Mouse (Mus musculus) C2C12 (cell line): ENCODE measurements at regions not wholly inside any gene's neighbourhood (a gene's known extent, or its start where the extent isn't known, plus 50 kb on each side); places are given as distances from the start of the nearest gene placed in this dataset.

Source experiments
- CTCF ChIP-seq: IDR thresholded peaks from one replicate; pipeline ENCODE4 v1.5.1; 2011; ENCODE audit not compliant: control insufficient read depth, insufficient read depth, insufficient read length
- MAX ChIP-seq: IDR thresholded peaks from one replicate; pipeline ENCODE4 v1.6.1; 2011; ENCODE audit warnings: mild to moderate bottlenecking, control low read depth
- USF1 ChIP-seq: IDR thresholded peaks from one replicate; pipeline ENCODE4 v1.6.1; 2011; ENCODE audit warnings: low read depth, mild to moderate bottlenecking, control low read depth, moderate library complexity

GRCm38 (mm10) chr1:193541281-193541680 is 171.2 kb upstream of the Camk1g start:
- TF ChIP-seq CTCF, result no peak
- no peak for TF ChIP-seq MAX
- no peak for TF ChIP-seq USF1
